Mouse (Mus musculus) stomach, adult 2 months (tissue): Measurements from ENCODE around the gene 4921511M17Rik. TPM values are rescaled to one million over a fixed set of nuclear protein-coding genes. Genes with fewer than 3 reads are reported as not detected.

Experiments used
- polyA plus RNA-seq: library from polyadenylated mRNA; depleted of rRNA; stranded (reverse); fragments of >200 nt; gene quantifications from 2 replicates; pipeline ENCODE4 v1.2.3, GENCODE M21; 2012; rRNA removed

4921511M17Rik gene
- polyA plus RNA-seq = not detected in 2 replicates

DNA sequence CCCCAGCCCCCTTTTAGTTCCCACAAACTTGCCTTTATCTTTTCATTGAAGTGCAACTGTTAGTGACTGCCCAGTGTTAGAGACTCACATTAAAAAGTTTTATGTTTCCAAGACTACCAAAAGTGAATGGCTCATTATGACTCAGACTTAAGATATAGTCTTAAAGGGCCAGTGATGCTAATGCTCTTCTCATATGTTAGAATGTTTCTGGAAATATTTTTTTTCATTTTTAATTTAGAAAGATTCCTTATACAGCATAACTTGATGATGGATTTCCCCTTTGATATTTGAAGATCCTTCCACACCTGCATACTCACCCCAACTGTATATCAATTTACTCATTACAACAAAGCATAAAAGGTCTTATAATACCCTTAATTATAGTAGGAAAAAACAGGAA lies at the start of gene 4921511M17Rik:
Gene 4921511M17Rik (minus strand): TSS at position 101 of the 400 bp plus-strand sequence.

DNA sequence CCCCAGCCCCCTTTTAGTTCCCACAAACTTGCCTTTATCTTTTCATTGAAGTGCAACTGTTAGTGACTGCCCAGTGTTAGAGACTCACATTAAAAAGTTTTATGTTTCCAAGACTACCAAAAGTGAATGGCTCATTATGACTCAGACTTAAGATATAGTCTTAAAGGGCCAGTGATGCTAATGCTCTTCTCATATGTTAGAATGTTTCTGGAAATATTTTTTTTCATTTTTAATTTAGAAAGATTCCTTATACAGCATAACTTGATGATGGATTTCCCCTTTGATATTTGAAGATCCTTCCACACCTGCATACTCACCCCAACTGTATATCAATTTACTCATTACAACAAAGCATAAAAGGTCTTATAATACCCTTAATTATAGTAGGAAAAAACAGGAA lies 21.3 kb upstream of the 4921511M17Rik start, which contains the start of gene Gm10057:
Gene Gm10057 (minus strand): TSS at position 101 of the 400 bp plus-strand sequence.

DNA sequence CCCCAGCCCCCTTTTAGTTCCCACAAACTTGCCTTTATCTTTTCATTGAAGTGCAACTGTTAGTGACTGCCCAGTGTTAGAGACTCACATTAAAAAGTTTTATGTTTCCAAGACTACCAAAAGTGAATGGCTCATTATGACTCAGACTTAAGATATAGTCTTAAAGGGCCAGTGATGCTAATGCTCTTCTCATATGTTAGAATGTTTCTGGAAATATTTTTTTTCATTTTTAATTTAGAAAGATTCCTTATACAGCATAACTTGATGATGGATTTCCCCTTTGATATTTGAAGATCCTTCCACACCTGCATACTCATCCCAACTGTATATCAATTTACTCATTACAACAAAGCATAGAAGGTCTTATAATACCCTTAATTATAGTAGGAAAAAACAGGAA lies 21.1 kb downstream of the 4921511M17Rik start, which contains the start of gene Samt1:
Gene Samt1 (minus strand): TSS at position 101 of the 400 bp plus-strand sequence.

Other genes with a start within 250 kb of the 4921511M17Rik start
- gene Spin2c, start 201.6 kb downstream of the 4921511M17Rik start, polyA plus RNA-seq = 0.05 and 0.46 TPM in 2 replicates
- gene Samt1, start 21.2 kb downstream of the 4921511M17Rik start, polyA plus RNA-seq = not detected in 2 replicates
- not detected in 2 replicates for gene Gm10057, start 21.2 kb upstream of the 4921511M17Rik start, polyA plus RNA-seq
- gene Gm15140, start 86.9 kb upstream of the 4921511M17Rik start, polyA plus RNA-seq = not detected in 2 replicates